Mouse (Mus musculus) hindbrain, embryonic 14.5 days (tissue): ENCODE data around the gene Cyb5d2. TPM values are rescaled to one million over a fixed set of nuclear protein-coding genes. Genes with fewer than 3 reads are reported as not detected.

Experiments used
- ATAC-seq: fragments of 200-750 bp; cut with Nextera tagmentation; 2 replicates; pipeline ENCODE4 v1.8.0; 2017; ENCODE audit warnings: moderate number of reproducible peaks, mild to moderate bottlenecking, moderate TSS enrichment, moderate library complexity; ENCODE audit not compliant: low FRiP score
- DNase-seq: peaks from one replicate; pipeline ENCODE4 v3.0.0-alpha.2; 2015; ENCODE audit warnings: low spot score
- H3K27ac ChIP-seq: fragments of 300-500 bp; sonication (generic); 2 replicates; pipeline ENCODE4 v1.5.1; 2014; ENCODE audit warnings: mild to moderate bottlenecking, moderate library complexity
- H3K27me3 ChIP-seq: fragments of 300-500 bp; sonication (generic); 2 replicates; pipeline ENCODE4 v1.6.1; 2014; ENCODE audit warnings: mild to moderate bottlenecking, low read length, mixed read lengths; ENCODE audit not compliant: control insufficient read depth, insufficient read depth
- H3K36me3 ChIP-seq: fragments of 300-500 bp; sonication (generic); replicated peaks from 2 replicates; pipeline ENCODE4 v1.6.1; 2014; ENCODE audit not compliant: control insufficient read depth, insufficient read depth
- H3K4me1 ChIP-seq: fragments of 300-500 bp; sonication (generic); replicated peaks from 2 replicates; pipeline ENCODE4 v1.6.1; 2014; ENCODE audit warnings: antibody characterized with exemption, low read length, mixed read lengths; ENCODE audit not compliant: control insufficient read depth, insufficient read depth
- H3K4me2 ChIP-seq: fragments of 300-500 bp; sonication (generic); replicated peaks from 2 replicates; pipeline ENCODE4 v1.6.1; 2014; ENCODE audit warnings: mild to moderate bottlenecking, moderate library complexity
- H3K4me3 ChIP-seq: fragments of 300-500 bp; sonication (generic); replicated peaks from 2 replicates; pipeline ENCODE4 v1.5.1; 2014; ENCODE audit warnings: mild to moderate bottlenecking, low read length
- H3K9ac ChIP-seq: fragments of 300-500 bp; sonication (generic); 2 replicates; pipeline ENCODE4 v1.6.1; 2014
- H3K9me3 ChIP-seq: fragments of 300-500 bp; sonication (generic); 2 replicates; pipeline ENCODE4 v1.6.1; 2016; ENCODE audit warnings: low read length; ENCODE audit not compliant: control insufficient read depth
- WGBS: fragments of 180-500 bp; shearing (Covaris S2); extraction: QIAGEN DNeasy Blood & Tissue Kit; methylation state at CpG from one replicate; pipeline ENCODE4 v1.1.7; 2014; 5-methylcytosine and 5-hydroxymethylcytosine counted together
- polyA plus RNA-seq: library from polyadenylated mRNA; unstranded; fragments of >200 nt; fragmentation: Nextera tagmentation; extraction: Ambion mirVana; gene quantifications from 2 replicates; pipeline ENCODE4 v1.2.1, GENCODE M21; 2014

Gene Cyb5d2
- 5.9 and 7.3 TPM in 2 replicates for polyA plus RNA-seq

DNA sequence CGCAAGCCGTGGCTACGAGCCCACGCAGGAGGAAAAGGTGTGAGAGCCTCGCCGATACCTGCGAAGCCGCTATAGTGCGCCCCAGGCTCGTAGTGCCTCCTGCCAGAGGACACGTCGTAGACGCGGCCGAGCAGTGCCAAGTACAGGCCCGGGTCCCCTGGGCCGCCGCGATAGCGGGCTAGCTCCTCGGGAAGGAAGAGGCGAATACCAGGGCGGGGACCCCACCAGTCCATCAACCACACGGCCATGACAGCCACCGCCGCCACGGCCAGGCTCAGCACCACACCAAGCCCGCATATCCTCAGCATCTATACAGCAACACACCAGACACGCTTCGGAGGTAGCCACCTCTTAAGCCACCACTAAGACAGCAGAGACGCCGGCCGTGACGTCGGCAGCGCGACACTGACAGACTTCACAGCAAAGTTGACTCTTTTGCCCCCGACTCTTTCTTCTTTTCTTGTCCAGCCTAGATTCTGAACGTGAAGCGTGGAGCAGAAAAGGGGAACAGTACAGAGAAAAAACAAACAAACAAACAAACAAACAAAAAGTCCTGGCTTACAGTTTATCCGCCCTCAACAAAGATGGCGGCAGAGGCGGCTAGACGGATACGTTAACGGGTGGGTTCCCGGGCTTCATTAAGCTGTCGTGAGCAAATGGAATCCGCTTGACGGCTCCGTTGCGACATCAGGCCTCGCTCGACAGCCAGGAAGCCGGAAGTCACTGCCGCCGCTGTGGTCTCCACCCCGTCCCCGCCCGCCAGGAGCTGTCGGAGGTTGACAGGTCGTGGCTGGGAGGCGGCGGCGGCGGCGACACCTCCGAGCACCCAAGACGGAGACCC is at the start of gene Cyb5d2, which contains the start of gene Zzef1:
Gene Cyb5d2 (minus strand): TSS at position 688 of the 841 bp plus-strand sequence.
Gene Zzef1 (plus strand): TSS at position 772 of the 841 bp plus-strand sequence.
- Histone ChIP-seq H3K4me2 (peak within 1 kb of the TSS; percentile 61), H3K4me1 (peaks cover 23% of the 10 kb centered on the region), H3K27me3 (no peaks in the 10 kb centered on the region), H3K36me3 (no peaks in the 10 kb centered on the region), H3K27ac (peak within 1 kb of the TSS; percentile 89), H3K4me3 (peak within 1 kb of the TSS; percentile 97), H3K9ac (peak within 1 kb of the TSS; percentile 86), H3K9me3 (no peaks in the 10 kb centered on the region)
- ATAC-seq = peak; percentile 94
- peak; percentile 94 for DNase-seq
- WGBS = under 1% methylated on average over 62 of the region's 69 CpGs

DNA sequence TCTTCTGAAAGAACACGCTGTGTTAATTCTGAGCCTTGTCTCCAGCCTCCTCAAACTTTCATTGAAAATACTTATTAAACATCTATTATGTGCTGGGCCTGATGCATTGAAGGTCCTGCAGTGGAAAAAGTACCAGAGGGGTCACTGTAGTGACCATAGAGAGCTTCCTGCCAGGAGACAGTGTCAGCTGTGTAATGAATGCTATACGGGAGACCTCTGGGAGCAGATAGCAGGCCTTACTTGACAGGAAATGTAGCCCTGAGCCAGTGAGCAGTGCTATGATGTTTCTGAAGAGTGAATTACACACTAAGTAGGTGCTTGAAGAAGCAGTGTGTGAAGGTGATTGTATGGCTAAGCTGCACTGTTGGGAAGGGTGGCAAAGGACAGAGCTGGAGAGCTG is 49.6 kb upstream of the Cyb5d2 start:
- Histone ChIP-seq H3K4me1 (no peaks in the 10 kb centered on the region), H3K4me2 (no peak overlapping the region), H3K9ac (no peak overlapping the region), H3K4me3 (no peak overlapping the region), H3K36me3 (peaks cover 77% of the 10 kb centered on the region), H3K27me3 (no peaks in the 10 kb centered on the region), H3K27ac (no peak overlapping the region), H3K9me3 (no peaks in the 10 kb centered on the region)
- ATAC-seq (no peak), DNase-seq (no peak)
- 96% methylated on average over 2 of the region's 2 CpGs for WGBS

DNA sequence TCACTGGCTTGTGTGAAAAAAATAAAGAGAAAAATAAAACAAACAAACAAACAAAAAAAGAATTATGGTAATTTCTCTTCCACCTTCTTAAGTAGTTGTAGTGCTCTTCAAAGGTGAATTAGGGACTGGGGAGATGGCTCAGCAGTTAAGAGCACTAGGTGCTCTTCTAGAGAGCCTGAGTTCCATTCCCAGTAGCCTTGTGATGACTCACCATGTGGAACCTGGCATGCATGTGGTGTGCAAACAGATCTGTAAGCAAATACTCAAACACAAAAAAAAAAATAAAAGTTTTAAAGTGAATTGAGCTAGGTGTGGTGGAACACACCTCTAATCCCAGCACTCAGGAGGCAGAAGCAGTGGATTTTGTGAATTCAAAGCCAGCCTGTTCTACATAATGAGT is 47.6 kb upstream of the Cyb5d2 start:
- ATAC-seq = no peak
- no peaks in the 10 kb centered on the region for H3K4me1 ChIP-seq
- DNase-seq = no peak
- no peak overlapping the region for H3K4me2 ChIP-seq
- H3K9ac ChIP-seq = no peak overlapping the region
- no peaks in the 10 kb centered on the region for H3K9me3 ChIP-seq
- no peak overlapping the region for H3K27ac ChIP-seq
- H3K27me3 ChIP-seq = no peaks in the 10 kb centered on the region
- no peak overlapping the region for H3K4me3 ChIP-seq
- peaks cover 76% of the 10 kb centered on the region for H3K36me3 ChIP-seq

DNA sequence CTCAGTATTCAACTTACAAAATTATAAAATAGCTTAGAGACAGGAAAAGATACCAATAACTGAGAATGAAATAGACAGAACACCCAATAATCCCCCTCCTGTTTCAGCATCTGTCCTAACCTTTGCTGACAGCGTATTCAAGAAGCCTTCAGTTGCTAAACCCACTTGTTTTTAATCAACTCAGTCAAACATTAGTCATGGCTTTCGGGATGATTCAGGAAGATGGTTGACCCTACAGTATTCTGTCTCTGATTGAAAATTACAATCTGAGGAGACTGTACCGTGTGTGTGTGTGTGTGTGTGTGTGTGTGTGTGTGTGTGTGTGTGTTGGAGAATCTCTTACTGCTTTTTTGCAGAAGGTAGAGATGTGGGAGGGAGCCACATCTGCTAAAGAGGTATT is 46.8 kb upstream of the Cyb5d2 start:
- peaks cover 69% of the 10 kb centered on the region for H3K36me3 ChIP-seq
- no peak for ATAC-seq
- H3K4me1 ChIP-seq = no peaks in the 10 kb centered on the region
- no peak overlapping the region for H3K27ac ChIP-seq
- H3K9ac ChIP-seq = no peak overlapping the region
- no peaks in the 10 kb centered on the region for H3K27me3 ChIP-seq
- no peak overlapping the region for H3K4me2 ChIP-seq
- no peaks in the 10 kb centered on the region for H3K9me3 ChIP-seq
- WGBS = 93% methylated on average over 3 of the region's 3 CpGs
- no peak for DNase-seq
- H3K4me3 ChIP-seq = no peak overlapping the region

DNA sequence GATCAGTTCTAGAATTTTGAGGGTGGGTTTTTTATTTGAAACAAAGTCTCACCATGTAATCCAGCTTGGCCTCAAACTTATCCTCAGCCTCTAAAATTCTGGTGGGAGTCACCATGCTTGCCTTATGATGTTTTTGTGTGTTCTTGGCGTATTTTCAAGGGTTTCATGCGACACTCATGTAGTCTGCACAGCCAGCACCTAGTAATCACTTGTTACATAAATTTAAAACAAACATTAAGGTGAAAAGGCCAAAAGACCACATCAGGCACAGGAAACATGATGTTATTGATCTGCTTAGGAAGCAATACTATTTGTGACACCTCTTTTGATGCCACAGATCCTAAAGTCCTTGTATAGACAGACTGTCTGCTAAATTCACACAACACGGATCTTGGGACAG is 33.9 kb upstream of the Cyb5d2 start:
- 88% methylated on average over 3 of the region's 3 CpGs for WGBS
- H3K4me2 ChIP-seq = no peak overlapping the region

DNA sequence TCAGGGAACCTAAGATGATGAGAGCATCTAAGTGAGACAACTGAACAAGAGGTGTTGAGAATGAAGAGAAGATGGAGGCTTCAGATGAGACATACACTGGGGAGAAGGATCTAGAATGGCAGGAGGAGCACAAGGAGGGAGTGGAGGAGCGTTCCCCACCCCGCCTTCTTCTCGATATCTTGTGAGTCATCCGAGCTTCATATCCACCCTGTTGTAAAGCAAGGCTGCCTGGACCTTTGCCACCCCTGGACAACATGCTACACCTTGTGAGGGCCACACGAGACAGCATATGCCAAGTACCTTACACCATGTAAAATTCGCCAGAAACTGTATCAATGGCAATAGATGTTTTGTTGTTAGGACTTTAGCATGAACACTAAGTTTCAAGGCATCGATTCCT is 25.1 kb upstream of the Cyb5d2 start:
- Histone ChIP-seq H3K27me3 (no peaks in the 10 kb centered on the region), H3K9ac (no peak overlapping the region), H3K4me3 (no peak overlapping the region), H3K4me1 (no peaks in the 10 kb centered on the region), H3K36me3 (peaks cover 74% of the 10 kb centered on the region), H3K4me2 (no peak overlapping the region), H3K27ac (no peak overlapping the region), H3K9me3 (no peaks in the 10 kb centered on the region)
- 92% methylated on average over 7 of the region's 7 CpGs for WGBS
- DNase-seq (no peak), ATAC-seq (no peak)

More for the DNA sequence above, 33.9 kb upstream of the Cyb5d2 start:
- no peak overlapping the region for H3K4me3 ChIP-seq
- ATAC-seq (no peak), DNase-seq (no peak)
- no peak overlapping the region for H3K27ac ChIP-seq
- H3K9ac ChIP-seq = no peak overlapping the region
- peaks cover 92% of the 10 kb centered on the region for H3K36me3 ChIP-seq
- no peaks in the 10 kb centered on the region for H3K27me3 ChIP-seq
- no peaks in the 10 kb centered on the region for H3K9me3 ChIP-seq
- no peaks in the 10 kb centered on the region for H3K4me1 ChIP-seq

DNA sequence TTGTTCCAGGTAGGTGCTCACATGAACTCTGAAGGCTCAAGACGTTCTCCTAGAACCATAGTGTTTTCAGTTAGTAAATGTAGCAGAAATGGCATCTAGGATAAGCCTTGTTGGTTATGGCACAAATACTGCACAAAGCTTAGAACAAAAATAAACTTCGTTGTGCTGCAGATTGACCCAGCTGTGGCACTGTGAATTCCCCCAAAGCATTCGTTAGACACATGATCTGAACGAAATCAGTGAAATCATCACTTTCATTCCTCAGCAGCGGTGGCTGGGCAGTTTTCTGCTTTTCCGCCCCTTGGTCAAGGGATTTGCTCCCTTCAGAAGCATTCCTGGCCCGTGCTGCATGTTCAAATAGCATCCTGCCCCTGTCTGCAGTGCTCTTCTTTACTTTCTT is 22.1 kb upstream of the Cyb5d2 start:
- 91% methylated on average over 7 of the region's 7 CpGs for WGBS
- no peak for ATAC-seq
- Histone ChIP-seq H3K9ac (no peak overlapping the region), H3K4me1 (no peaks in the 10 kb centered on the region), H3K36me3 (peaks cover 47% of the 10 kb centered on the region), H3K4me3 (no peak overlapping the region), H3K27me3 (no peaks in the 10 kb centered on the region), H3K27ac (no peak overlapping the region), H3K4me2 (no peak overlapping the region), H3K9me3 (no peaks in the 10 kb centered on the region)
- no peak for DNase-seq

DNA sequence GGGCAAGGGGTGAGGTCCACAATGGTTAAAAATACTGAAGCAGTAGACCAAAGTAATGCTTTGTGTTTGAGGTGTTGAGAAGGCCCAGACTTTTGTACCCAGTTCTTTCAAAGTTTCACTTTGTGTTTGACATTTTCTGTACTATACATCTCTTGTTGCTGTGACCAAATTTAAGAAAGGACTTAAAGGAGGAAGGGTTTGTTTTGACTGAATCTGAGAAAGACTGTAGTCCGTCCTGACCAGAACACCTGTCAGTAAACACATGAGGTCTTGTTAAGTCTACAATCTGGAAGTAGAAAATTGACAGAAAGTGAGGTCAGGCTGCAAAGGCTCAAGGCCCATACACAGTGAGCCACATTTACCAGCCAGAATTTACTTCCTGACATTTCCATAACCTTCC is 20.9 kb upstream of the Cyb5d2 start:
- no peak overlapping the region for H3K4me2 ChIP-seq
- ATAC-seq (no peak), DNase-seq (no peak)
- H3K4me3 ChIP-seq = no peak overlapping the region
- no peaks in the 10 kb centered on the region for H3K4me1 ChIP-seq
- H3K9me3 ChIP-seq = no peaks in the 10 kb centered on the region
- WGBS = 94% methylated on average over 1 of the region's 1 CpGs
- H3K27me3 ChIP-seq = no peaks in the 10 kb centered on the region
- H3K9ac ChIP-seq = no peak overlapping the region
- peaks cover 36% of the 10 kb centered on the region for H3K36me3 ChIP-seq
- H3K27ac ChIP-seq = no peak overlapping the region

DNA sequence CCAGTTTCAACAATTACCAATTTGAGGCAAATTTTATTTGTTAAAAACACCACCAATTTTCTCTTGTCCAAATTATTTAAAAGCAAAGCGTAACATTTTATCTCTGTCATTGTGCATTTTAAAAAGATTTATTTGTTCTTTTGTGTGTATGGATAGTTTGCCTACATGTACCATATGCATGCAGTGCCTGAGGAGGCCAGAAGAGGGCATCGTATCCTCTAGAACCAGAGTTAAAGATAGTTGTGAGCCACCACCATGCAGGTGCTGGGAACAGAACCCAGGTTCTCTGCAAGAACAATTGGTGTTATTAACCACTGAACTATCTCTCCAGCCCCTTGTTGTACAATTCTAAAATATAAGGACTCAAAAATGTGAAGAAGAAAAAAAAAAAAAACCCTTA is 18.2 kb upstream of the Cyb5d2 start:
- no peak for ATAC-seq
- H3K27me3 ChIP-seq = no peaks in the 10 kb centered on the region
- no peak for DNase-seq
- peaks cover 12% of the 10 kb centered on the region for H3K36me3 ChIP-seq
- no peak overlapping the region for H3K9ac ChIP-seq
- no peak overlapping the region for H3K4me2 ChIP-seq
- no peaks in the 10 kb centered on the region for H3K4me1 ChIP-seq
- H3K9me3 ChIP-seq = no peaks in the 10 kb centered on the region
- H3K4me3 ChIP-seq = no peak overlapping the region
- no peak overlapping the region for H3K27ac ChIP-seq
- WGBS = 80% methylated on average over 2 of the region's 2 CpGs
